Mouse (Mus musculus) kidney, postnatal 10 days (tissue): ENCODE measurements at regions not wholly inside any gene's neighbourhood (a gene's known extent, or its start where the extent isn't known, plus 50 kb on each side); places are given as distances from the start of the nearest gene placed in this dataset.
A peak's percentile ranks its signal among the peaks of the same experiment; 100 is the strongest.

Experiments used
- DNase-seq: peaks from one replicate; pipeline ENCODE4 v3.0.0; 2021; ENCODE audit warnings: mixed read lengths

- no peak for DNase-seq
These were observed 272.9 kb downstream of the Matn1 start for GRCm38 (mm10) chr4:131217083-131217482.

GRCm38 (mm10) chr4:131217571-131218155 is 273.5 kb downstream of the Matn1 start:
- DNase-seq: no peak

GRCm38 (mm10) chr4:131220966-131221365 is 276.8 kb downstream of the Matn1 start:
- no peak for DNase-seq

- no peak for DNase-seq
These were observed 286.2 kb downstream of the Matn1 start for GRCm38 (mm10) chr4:131230361-131230760.

GRCm38 (mm10) chr4:131236611-131237031 is 292.4 kb downstream of the Matn1 start:
- no peak for DNase-seq

GRCm38 (mm10) chr4:131238591-131238990 is 294.4 kb downstream of the Matn1 start:
- DNase-seq: no peak

- no peak for DNase-seq
These were observed 294.9 kb downstream of the Matn1 start for GRCm38 (mm10) chr4:131239132-131239531.

GRCm38 (mm10) chr4:131240457-131240856 is 296.3 kb downstream of the Matn1 start:
- no peak for DNase-seq

GRCm38 (mm10) chr4:131242250-131242649 is 298.1 kb downstream of the Matn1 start:
- no peak for DNase-seq

- no peak for DNase-seq
These were observed 299.7 kb downstream of the Matn1 start for GRCm38 (mm10) chr4:131243744-131244387.

GRCm38 (mm10) chr4:131252602-131253442 is 308.6 kb downstream of the Matn1 start:
- peak; percentile 92 for DNase-seq

GRCm38 (mm10) chr4:131253443-131253817 is 309.2 kb downstream of the Matn1 start:
- no peak for DNase-seq

- peak; percentile 85 for DNase-seq
These were observed 310.1 kb downstream of the Matn1 start for GRCm38 (mm10) chr4:131254243-131254642.

GRCm38 (mm10) chr4:131254691-131255090 is 310.5 kb downstream of the Matn1 start:
- peak; percentile 47 for DNase-seq

- DNase-seq: no peak
These were observed 317.1 kb downstream of the Matn1 start for GRCm38 (mm10) chr4:131261236-131261635.

- no peak for DNase-seq
These were observed 318.7 kb downstream of the Matn1 start for GRCm38 (mm10) chr4:131262909-131263308.

- peak; percentile 26 for DNase-seq
These were observed 322.6 kb downstream of the Matn1 start for GRCm38 (mm10) chr4:131266764-131267163.

- peak; percentile 90 for DNase-seq
These were observed 323.6 kb downstream of the Matn1 start for GRCm38 (mm10) chr4:131267760-131268159.

GRCm38 (mm10) chr4:131270192-131270591 is 326.0 kb downstream of the Matn1 start:
- DNase-seq: peak; percentile 70

GRCm38 (mm10) chr4:131272060-131272459 is 327.9 kb downstream of the Matn1 start:
- no peak for DNase-seq

- DNase-seq: no peak
These were observed 349.4 kb downstream of the Matn1 start for GRCm38 (mm10) chr4:131293560-131293959.

GRCm38 (mm10) chr4:131298011-131298674 is 354.0 kb downstream of the Matn1 start:
- peak; percentile 21 for DNase-seq

- peak; percentile 40 for DNase-seq
These were observed 359.8 kb downstream of the Matn1 start for GRCm38 (mm10) chr4:131303936-131304335.
